Mouse (Mus musculus) embryonic fibroblast, embryonic 13.5 days (primary cell): ENCODE measurements at regions not wholly inside any gene's neighbourhood (a gene's known extent, or its start where the extent isn't known, plus 50 kb on each side); places are given as distances from the start of the nearest gene placed in this dataset.
A peak's percentile ranks its signal among the peaks of the same experiment; 100 is the strongest.

Experiments
- H3K27ac ChIP-seq: 2 replicates; pipeline ENCODE4 v1.5.1; 2012; ENCODE audit warnings: low read length, control low read depth, inconsistent platforms; ENCODE audit not compliant: insufficient read depth
- H3K4me1 ChIP-seq: 2 replicates; pipeline ENCODE4 v1.6.1; 2011; ENCODE audit warnings: low read length; ENCODE audit not compliant: control insufficient read depth, insufficient read depth
- H3K4me3 ChIP-seq: 2 replicates; pipeline ENCODE4 v1.5.1; 2011; ENCODE audit warnings: mild to moderate bottlenecking, control low read depth, low read length; ENCODE audit not compliant: insufficient read depth
- CTCF ChIP-seq: IDR thresholded peaks from 2 replicates; pipeline ENCODE4 v1.5.1; 2011; ENCODE audit warnings: mild to moderate bottlenecking, control low read depth, low read length, moderate library complexity, borderline replicate concordance; ENCODE audit not compliant: insufficient read depth
- POLR2A ChIP-seq: IDR thresholded peaks from 2 replicates; pipeline ENCODE4 v1.6.1; 2011; ENCODE audit warnings: low read depth, mild to moderate bottlenecking, control low read depth, low read length, moderate library complexity

DNA sequence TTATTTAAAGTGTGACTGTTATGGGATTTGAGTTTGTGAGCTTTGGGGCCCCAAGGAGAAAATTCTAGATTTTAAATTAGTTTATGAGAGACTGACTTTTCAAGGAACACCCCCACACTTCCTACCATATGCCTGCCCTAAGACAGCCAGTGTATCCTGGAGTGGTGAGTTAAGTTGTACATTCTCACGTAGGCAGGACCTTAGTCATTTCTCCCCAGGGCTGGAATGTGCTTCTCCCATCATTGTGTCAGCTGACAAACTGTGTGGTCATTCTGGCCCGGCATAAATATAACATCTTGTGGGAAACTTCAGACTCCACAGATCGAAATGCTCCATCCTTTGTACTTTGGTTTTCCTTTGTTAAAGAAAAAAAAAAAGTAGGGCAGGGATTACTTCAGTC, 73.1 kb upstream of the Tfpi start:
- TF ChIP-seq CTCF (no peak), POLR2A (no peak; the same call in 1 of the 2 replicates)
- Histone ChIP-seq H3K4me1 (peaks cover 5% of the 10 kb centered on the region), H3K27ac (peak overlapping the region; percentile 98), H3K4me3 (no peak overlapping the region)

DNA sequence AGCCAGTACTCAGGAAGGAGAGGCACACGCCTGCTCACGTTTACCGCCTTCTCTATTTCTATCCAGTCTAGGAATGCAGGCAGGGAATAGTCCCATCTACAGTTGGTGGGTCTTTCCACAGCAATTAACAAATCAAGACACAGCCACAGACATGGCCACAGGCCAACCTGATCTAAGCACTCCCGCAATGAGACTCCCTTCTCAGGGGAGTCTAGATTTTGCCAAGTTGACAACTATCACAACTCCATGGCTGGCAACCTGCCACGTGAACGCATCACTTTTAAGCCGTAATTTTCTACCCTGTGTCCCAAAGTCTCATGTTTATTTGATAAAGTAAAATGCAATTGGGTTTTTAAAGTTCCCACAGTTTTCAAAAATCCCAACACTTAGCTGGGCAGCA, 72.0 kb upstream of the Tfpi start:
- H3K4me1 ChIP-seq: peaks cover 5% of the 10 kb centered on the region
- peak overlapping the region; percentile 96 for H3K27ac ChIP-seq
- no peak overlapping the region for H3K4me3 ChIP-seq
- TF ChIP-seq POLR2A: no peak
- no peak for TF ChIP-seq CTCF

DNA sequence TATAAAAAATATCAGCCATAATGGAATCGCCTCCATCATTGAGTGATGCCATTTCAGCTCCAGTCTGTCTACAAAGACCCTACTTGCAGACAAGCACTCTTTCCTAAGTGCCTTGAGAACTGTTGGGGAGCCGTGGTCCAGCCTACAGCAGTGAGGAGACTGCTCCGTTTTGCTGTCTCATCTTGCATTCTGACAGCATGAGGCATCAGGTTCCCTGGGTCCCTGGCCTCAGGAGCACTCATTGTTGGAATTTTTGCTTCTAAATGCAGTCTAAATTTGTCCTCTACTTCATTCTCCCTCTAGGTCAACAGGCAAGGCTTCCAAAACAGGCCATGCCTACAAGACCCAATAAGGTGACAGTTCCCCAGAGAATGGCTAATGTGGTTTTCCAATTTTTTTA, 69.1 kb upstream of the Tfpi start:
- no peak overlapping the region for H3K4me3 ChIP-seq
- H3K27ac ChIP-seq: peak overlapping the region; percentile 92
- H3K4me1 ChIP-seq: peaks cover 5% of the 10 kb centered on the region
- TF ChIP-seq POLR2A (peak; percentile 17; the same call in 1 of the 2 replicates), CTCF (no peak)

DNA sequence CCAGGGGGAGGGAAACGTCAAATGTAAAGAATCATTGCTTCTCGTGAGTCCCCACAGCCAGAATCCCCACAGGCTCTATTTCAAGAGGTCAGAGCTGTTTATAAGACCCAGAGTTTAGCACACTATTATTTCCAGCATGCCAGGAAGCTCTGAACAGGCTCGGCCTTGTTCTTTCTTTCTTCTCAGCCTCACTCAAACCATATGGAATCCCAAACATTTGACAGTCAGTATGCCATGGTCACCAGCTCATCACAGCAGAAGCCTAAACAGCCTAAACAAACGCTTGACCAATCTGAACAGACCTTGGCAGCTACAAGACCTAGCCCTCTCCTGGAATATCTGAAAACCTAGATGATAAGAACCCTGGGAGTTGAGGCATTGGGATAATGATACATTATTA, 68.2 kb upstream of the Tfpi start:
- H3K27ac ChIP-seq: peak overlapping the region; percentile 92
- H3K4me1 ChIP-seq: peaks cover 5% of the 10 kb centered on the region
- no peak overlapping the region for H3K4me3 ChIP-seq
- TF ChIP-seq CTCF (no peak), POLR2A (no peak)

DNA sequence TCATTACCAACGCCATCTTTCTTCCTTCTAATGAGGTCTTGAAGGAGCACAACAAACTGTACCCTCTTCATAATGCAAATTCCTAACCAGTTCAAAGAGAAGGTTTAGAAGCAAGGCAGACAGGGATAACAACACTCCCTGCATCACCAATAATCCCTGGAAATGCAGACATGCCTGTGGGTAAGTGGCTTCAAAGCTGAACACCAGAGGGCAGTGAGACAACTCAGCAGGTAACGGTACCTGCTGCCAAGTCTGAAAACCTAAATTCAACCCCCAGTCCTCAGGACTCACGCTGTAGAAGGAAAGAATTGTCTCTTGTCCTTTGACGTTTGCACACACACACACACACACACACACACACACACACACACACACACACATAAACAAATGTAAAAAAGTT, 67.6 kb upstream of the Tfpi start:
- Histone ChIP-seq H3K27ac (peak overlapping the region; percentile 92; the same call in 1 of the 2 replicates), H3K4me1 (peaks cover 5% of the 10 kb centered on the region), H3K4me3 (no peak overlapping the region)
- TF ChIP-seq POLR2A (no peak), CTCF (no peak)

DNA sequence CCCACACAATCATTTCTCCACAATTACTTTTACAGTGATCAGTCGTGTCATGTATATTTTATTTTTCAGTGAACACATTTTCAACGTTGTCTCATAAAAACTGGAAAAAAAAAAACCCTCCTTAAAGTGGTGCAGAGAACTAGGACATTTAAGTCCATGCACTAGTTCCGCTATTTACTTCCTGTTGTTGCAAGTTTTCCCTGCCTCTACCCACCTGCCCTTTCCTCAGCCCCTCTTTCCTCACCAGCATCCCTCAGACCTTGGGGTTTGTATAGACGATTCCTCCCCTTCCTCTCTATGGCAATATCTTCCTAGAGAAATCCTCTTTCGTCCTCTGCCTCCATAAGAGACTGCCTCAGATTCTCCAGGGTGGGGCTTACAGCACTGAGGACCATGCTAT, 64.9 kb upstream of the Tfpi start:
- Histone ChIP-seq H3K4me3 (no peak overlapping the region), H3K4me1 (peaks cover 5% of the 10 kb centered on the region)
- TF ChIP-seq POLR2A (no peak), CTCF (no peak)

DNA sequence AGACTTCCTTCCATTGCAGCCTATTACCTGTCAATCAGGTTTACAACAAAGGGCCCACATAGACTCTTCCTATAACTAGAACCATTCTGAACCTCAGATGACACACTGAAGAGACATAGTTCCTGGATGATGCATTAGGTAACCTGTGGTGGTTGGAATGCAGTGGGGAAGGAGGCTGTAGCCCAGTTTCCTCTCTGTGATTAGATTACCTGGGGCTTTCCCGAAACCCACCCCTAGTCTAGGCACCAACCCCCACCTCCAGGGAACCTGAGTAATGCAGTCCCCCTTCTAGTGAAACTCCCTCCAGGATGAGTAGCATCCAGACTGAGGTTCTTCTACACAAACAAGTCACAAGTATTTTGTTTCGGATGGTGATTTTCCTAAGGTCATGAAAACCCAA, 62.5 kb upstream of the Tfpi start:
- H3K4me1 ChIP-seq: no peaks in the 10 kb centered on the region
- H3K4me3 ChIP-seq: no peak overlapping the region
- TF ChIP-seq POLR2A (no peak), CTCF (no peak)
- H3K27ac ChIP-seq: no peak overlapping the region

More for the DNA sequence above, 64.9 kb upstream of the Tfpi start:
- H3K27ac ChIP-seq: no peak overlapping the region

DNA sequence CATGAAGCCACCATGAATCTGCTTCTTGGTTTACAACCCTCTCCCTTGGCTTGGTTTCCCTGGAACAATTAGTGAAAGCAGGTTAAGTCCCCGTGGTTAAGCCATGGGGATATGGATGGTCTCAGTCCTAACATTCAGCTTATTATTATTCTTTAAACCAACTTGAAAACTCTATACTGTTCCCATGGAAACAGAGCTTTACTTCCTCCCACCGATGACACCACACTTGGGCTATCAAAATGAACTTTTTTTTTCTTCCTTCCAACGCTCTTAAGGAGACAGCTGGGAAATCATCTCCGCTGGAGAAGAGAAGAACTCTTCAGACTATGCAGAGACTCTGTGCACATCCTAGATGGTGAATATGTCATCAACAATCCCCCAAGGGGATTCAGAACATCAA, 61.4 kb upstream of the Tfpi start:
- H3K27ac ChIP-seq: no peak overlapping the region
- H3K4me1 ChIP-seq: no peaks in the 10 kb centered on the region
- no peak overlapping the region for H3K4me3 ChIP-seq
- TF ChIP-seq POLR2A: no peak

DNA sequence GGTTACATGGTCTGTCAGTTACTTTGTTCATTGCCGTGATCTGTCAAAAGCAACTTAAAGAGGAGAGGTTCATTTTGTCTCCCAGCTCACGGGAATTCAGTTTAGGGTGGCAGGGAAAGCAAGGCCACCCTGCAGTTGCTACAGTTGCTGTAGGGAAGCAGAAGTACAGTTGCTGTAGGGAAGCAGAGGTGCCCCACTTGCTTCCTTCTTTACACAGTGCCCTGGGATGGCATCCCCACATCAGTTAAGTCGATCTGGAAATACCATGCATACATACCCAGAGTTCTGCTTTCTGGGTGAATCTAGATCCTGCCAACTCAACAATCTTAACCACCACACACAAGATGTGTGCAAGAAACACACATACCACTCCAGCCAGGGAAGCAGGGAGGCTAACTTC, 54.6 kb upstream of the Tfpi start:
- TF ChIP-seq CTCF: no peak
- TF ChIP-seq POLR2A: no peak
- Histone ChIP-seq H3K4me3 (no peak overlapping the region), H3K4me1 (peaks cover 14% of the 10 kb centered on the region; the same call in 1 of the 2 replicates), H3K27ac (no peak overlapping the region)

DNA sequence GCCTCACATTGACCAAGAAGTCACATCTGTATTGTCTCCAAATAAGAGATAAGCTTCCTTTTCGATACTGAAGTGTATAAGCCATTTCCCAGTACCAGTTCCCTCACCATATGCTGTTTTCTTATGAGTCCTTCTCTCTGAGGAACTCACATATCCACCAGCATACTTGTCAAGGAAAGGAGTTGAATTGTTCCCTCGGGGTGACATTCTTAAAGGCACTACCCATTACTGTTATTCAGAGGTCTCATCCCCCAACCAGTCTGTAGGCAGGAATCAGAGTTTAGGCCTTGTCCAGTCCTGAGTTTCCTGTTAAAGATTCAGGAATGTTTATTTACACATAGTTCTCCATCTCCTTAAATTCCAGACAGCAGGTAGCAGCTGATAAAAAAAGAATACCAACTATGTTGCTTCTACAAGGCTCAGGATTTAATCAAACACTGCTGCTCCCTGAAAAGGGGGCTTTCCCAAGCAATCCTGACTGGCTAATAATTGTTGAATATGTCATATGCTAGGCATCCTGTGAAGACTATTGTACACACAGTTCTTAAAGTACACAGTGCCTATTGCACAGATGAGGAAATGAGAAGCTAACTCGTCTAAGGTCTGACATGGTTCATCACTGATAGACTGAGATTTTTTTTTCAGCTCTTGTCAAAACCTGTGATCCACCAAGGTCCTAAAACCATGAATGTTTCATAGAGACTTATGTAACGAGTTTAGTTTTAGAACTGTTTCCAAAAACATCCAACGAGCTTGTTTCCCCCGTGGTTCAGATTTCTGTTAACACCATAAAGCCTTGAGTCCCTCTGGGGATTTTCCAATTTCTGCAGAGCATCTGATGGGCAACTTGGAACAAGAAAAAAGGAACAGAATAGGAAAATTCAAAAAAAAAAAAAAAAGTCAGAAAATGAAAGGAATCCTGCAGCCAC, 52.5 kb upstream of the Tfpi start:
- TF ChIP-seq CTCF: no peak
- no peak for TF ChIP-seq POLR2A
- no peak overlapping the region for H3K4me3 ChIP-seq
- H3K4me1 ChIP-seq: peaks cover 17% of the 10 kb centered on the region; the same call in 1 of the 2 replicates
- peak overlapping the region; percentile 91 for H3K27ac ChIP-seq
